Mouse (Mus musculus) fibroblast of lung, adult 2 months (primary cell): ENCODE measurements around the gene Dennd6b.

Source experiments
- DNase-seq: peaks from one replicate; pipeline ENCODE4 v3.0.0-alpha.2; 2011; ENCODE audit warnings: low read depth

Gene Dennd6b

GRCm38 (mm10) chr15:89157954-89158353 is 38.3 kb downstream of the Dennd6b start:
- DNase-seq, result no peak

GRCm38 (mm10) chr15:89152312-89152711 is 44.0 kb downstream of the Dennd6b start:
- DNase-seq, result no peak

- DNase-seq, result no peak
Observed at GRCm38 (mm10) chr15:89150041-89150390, 46.3 kb downstream of the Dennd6b start.

GRCm38 (mm10) chr15:89149271-89150040 is 46.8 kb downstream of the Dennd6b start, which contains the start of gene Mapk11:
Mapk11 (minus strand) TSS chr15:89149628.
- DNase-seq, result no peak

- no peak for DNase-seq
Observed at GRCm38 (mm10) chr15:89148496-89149270, 47.6 kb downstream of the Dennd6b start.

GRCm38 (mm10) chr15:89147895-89148294 is 48.4 kb downstream of the Dennd6b start:
- DNase-seq, result no peak

- DNase-seq, result no peak
Observed at GRCm38 (mm10) chr15:89147456-89147855, 48.8 kb downstream of the Dennd6b start.

- DNase-seq, result no peak
Observed at GRCm38 (mm10) chr15:89147024-89147423, 49.3 kb downstream of the Dennd6b start.

- DNase-seq, result no peak
Observed at GRCm38 (mm10) chr15:89146537-89146936, 49.8 kb downstream of the Dennd6b start.

- DNase-seq, result no peak
Observed at GRCm38 (mm10) chr15:89145813-89146350, 50.4 kb downstream of the Dennd6b start.

GRCm38 (mm10) chr15:89144965-89145364 is 51.3 kb downstream of the Dennd6b start:
- DNase-seq, result no peak

- DNase-seq, result no peak
Observed at GRCm38 (mm10) chr15:89143134-89143533, 53.2 kb downstream of the Dennd6b start.

- no peak for DNase-seq
Observed at GRCm38 (mm10) chr15:89141905-89142304, 54.4 kb downstream of the Dennd6b start.

GRCm38 (mm10) chr15:89141443-89141842 is 54.9 kb downstream of the Dennd6b start:
- no peak for DNase-seq

- no peak for DNase-seq
Observed at GRCm38 (mm10) chr15:89140659-89141252, 55.5 kb downstream of the Dennd6b start, which contains the start of gene Mapk12. Mapk12 (minus strand) TSS chr15:89140703.

GRCm38 (mm10) chr15:89140048-89140658 is 56.1 kb downstream of the Dennd6b start:
- DNase-seq, result no peak

- no peak for DNase-seq
Observed at GRCm38 (mm10) chr15:89138531-89138930, 57.8 kb downstream of the Dennd6b start.

GRCm38 (mm10) chr15:89138046-89138405 is 58.3 kb downstream of the Dennd6b start:
- DNase-seq, result no peak

- no peak for DNase-seq
Observed at GRCm38 (mm10) chr15:89137378-89138045, 58.8 kb downstream of the Dennd6b start.

GRCm38 (mm10) chr15:89136461-89137155 is 59.7 kb downstream of the Dennd6b start:
- DNase-seq, result no peak
